Mouse (Mus musculus) cerebral cortex, adult 2 months (tissue): Measurements from ENCODE around the gene Nos1ap.

ENCODE experiments used
- WGBS: fragments of 180-500 bp; shearing (Covaris S2); methylation state at CpG from one replicate; pipeline ENCODE4 v1.1.7; 2018; 5-methylcytosine and 5-hydroxymethylcytosine counted together

The Nos1ap gene

DNA sequence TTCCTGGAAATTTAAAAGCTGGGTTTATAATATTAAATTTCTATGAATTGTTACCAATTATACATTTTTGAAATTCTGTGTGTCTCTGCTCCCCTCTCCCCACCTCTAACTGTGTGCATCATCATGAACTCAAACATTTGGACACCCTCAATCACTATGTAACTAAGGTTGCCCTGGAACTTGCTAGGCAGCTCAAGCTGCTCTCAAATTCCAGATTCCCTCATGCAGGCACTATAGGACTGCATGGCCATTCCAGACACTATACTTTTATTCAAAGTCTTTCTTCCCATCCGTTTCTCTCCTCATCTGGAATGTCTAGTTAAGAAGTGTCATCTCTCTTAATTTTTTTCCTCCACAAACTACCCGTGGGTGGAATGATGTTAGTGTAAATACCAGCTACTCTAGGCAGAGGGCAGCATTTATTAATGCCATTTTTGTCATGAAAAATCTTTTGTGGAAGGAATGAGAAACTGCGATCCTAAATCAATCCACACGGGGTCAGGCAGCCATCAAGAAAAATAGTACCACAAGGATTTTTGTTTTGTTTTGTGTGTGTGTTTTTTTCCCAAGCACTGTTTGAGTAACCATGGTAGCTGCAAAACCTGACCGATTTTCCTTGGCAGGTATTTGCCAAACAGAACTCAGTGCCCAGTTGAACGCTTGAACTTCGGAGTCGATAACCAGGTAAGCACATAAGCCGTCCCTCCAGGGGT is 297.3 kb downstream of the Nos1ap start:
- WGBS, result 21% methylated on average over 9 of the region's 9 CpGs

DNA sequence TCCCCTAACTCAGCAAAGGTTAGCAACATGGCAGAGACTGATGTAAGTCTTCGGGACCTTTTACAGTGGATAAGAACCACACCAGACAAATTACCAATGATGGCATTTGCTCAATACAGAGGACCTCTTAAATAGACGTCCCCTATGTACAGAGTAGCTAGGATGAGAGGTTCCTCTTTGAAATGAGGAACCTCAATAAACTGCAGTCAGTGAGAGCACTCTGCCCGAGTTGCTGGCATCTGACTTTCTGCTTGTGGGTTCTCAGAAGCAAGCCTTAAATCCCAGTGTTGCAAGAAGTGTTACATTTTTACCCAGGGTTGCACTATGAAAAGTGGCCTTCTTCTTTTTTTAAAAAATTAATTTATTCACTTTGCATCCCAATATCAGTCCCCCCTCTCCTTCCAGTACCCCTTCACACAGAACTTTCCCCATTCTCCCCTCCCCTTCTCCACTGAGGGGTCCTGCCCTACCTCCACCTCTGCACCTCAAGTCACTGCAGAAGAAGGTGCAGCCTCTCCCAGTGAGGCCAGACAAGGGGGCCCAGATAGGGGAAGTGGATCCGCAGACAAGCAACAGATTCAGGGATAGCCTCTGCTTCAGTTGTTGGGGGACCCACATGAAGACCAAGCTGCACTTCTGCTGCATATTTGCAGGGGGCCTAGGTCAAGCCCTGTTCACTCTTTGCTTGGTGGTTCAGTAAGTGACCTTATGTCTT is 307.1 kb downstream of the Nos1ap start:
- 85% methylated on average over 4 of the region's 4 CpGs for WGBS

DNA sequence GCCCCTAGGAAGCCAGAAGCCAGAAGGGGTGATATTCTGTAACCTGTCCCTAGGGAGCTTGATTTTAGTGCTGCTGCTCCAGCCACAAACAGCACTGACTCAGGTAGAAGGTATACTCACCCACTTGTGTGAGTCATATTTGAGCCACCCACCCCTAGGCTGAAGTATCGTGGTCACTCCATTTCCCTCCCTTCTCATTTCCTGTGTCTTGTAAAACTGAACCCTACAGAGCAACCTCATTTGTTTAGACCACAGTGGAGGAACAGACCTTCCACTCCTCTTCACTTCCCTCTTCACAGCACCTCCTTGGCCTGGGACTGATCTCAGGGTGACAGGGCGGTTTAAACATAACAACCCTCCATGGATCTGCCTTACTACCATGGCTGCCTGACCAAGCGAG is 312.6 kb downstream of the Nos1ap start, which contains the start of gene Sh2d1b1:
Gene Sh2d1b1 (plus strand): TSS at position 305 of the 400 bp plus-strand sequence.
- WGBS, result 73% methylated on average over 3 of the region's 3 CpGs

DNA sequence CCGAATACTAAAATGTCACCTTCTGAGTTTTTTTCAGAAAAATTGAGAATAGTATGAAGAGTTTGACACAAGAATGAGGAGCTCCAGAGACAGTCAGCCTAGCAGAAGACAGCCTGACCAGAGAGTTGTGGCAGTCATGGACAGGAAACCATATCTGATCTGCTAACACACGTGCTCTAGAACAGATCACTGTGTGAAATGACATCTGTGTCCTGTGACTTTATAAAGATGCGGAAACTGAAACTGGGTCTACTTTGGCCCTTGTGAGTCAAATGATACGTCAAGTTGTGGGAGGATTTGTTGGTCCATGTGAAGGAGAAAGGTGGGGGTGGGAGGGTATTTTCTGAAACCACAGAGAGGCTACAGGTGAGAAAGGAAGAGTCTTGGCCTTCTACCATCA is 319.0 kb downstream of the Nos1ap start:
- WGBS, result 91% methylated on average over 4 of the region's 4 CpGs

DNA sequence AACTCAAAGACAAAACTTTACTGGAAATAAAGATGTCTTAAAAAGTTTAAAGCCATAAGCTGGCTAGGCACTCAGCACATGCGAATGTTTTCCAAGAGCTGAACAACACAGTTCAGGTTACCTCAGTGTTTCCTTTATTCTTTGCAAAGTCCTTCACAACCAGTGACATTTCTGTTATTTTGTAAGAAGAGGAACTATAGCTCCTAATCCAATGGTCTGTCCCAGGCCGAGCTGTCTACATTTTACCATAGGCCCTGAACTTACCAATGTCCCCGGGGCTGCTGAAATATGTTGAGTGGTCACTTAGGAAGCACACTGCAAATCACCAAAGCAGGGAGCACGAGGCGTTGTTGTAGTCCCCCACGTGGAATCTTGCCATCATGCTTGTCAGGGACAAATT is 319.4 kb downstream of the Nos1ap start:
- WGBS, result 89% methylated on average over 6 of the region's 6 CpGs

DNA sequence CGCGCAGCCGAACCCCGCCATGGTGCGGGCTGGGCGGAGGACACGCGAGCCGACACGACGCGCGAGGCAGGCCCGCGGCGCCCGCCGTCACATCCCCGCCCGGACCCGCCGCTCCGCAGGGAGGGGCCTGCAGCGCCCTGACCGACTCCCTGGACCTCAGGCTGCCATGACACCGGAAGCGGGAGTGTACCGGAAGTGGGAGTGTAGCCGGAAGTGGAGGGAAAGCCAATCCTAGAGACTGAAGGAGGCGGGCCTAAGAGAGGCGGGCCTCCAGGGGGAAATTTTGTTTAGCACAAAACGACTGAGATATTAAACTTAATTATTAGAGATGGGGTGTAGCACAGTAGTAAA is 334.1 kb downstream of the Nos1ap start:
- WGBS, result 6% methylated on average over 32 of the region's 32 CpGs

DNA sequence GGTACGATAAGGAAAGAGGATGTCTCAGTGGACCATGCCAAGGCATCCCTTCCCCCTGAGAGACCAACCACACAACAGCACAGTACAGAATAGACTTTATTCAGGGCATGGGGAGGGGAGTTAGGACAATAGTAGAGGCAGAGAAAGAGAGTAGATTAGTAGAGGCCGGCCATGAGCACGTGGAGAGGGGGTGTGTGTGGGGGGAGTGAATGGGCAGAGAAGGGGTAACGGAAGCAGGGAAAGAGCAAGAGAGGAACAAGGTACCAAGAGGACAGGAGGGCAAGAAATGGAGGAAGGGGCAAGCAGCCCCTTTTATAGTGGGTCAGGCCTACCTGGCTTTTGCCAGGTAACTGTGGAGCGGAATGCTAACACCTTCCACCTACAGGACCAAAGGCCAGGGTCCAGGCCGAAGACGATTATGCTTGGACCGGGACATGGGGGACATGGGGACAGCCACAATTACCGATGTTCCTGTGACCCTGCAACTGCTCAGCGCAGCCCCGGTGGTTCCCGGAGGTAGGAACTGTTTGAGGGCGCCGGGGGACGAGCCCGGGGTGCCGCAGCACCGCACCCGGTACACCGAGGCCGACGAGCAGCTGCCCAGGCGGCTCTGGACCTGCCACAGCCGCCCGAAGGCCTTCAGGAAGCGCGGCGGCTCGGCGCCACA is 334.6 kb downstream of the Nos1ap start:
- 22% methylated on average over 30 of the region's 30 CpGs for WGBS
